Mouse (Mus musculus): ENCODE results near the gene Olfr1168. TPM values are rescaled to one million over a fixed set of nuclear protein-coding genes. Genes with fewer than 3 reads are reported as not detected.
"Not testable (repeated sequence)": the region's sequence is repeated elsewhere in the genome, so short reads cannot be mapped to it uniquely, and the experiment has no call there.

The Olfr1168 gene
- not detected in 2 replicates for polyA plus RNA-seq (2014; fragmentation: Nextera tagmentation; extraction: Ambion mirVana)

DNA sequence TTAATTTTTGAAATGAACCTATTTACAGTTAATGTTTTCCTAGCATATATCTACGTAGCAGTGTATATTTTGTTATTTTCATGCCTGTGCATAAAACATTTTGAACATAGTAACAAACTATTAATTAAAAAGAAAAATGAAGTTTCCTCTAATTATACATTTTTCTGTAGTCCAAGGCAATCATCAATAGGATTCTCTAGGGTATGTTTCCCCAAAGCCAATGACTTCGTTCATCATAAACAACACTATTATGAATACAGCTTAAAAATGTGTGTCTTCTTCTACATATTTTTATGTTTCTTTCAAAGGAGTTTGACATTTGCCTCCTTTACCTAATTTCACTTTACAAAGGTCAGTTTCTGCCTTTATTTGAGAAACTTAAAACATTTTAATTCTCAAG, at the start of gene Olfr1168:
Gene Olfr1168 (plus strand): TSS at position 301 of the 400 bp plus-strand sequence.
- Histone ChIP-seq H3K36me3 (ENCODE audit: control insufficient read depth, insufficient read depth, low read length) (no peaks in the 10 kb centered on the region), H3K27me3 (ENCODE audit: control insufficient read depth, insufficient read depth, low read length) (no peaks in the 10 kb centered on the region), H3K9me3 (ENCODE audit: control insufficient read depth, low read length) (no peaks in the 10 kb centered on the region), H3K4me3 (ENCODE audit: low read depth, low read length) (no peak within 1 kb of the TSS), H3K9ac (replicated peaks; ENCODE audit: low read depth, low read length) (no peak within 1 kb of the TSS), H3K4me2 (ENCODE audit: low read depth, low read length) (no peak within 1 kb of the TSS), H3K27ac (ENCODE audit: low read depth, low read length) (no peak within 1 kb of the TSS), H3K4me1 (ENCODE audit: control insufficient read depth, insufficient read depth, low read length) (no peaks in the 10 kb centered on the region)
- no peak for ATAC-seq (ENCODE audit: low read depth)
- WGBS: 93% methylated on average over 2 of the region's 2 CpGs

- H3K4me1 ChIP-seq (ENCODE audit: control insufficient read depth, insufficient read depth, low read length); H3K4me2 ChIP-seq (ENCODE audit: low read depth, low read length); ATAC-seq (ENCODE audit: low read depth); H3K4me3 ChIP-seq (ENCODE audit: low read depth, low read length); H3K27ac ChIP-seq (ENCODE audit: low read depth, low read length); H3K27me3 ChIP-seq (ENCODE audit: control insufficient read depth, insufficient read depth, low read length); H3K9ac ChIP-seq (replicated peaks; ENCODE audit: low read depth, low read length); H3K9me3 ChIP-seq (ENCODE audit: control insufficient read depth, low read length); H3K36me3 ChIP-seq (ENCODE audit: control insufficient read depth, insufficient read depth, low read length): not testable (repeated sequence)
- 81% methylated on average over 1 of the region's 1 CpGs for WGBS
Observed at GRCm38 (mm10) chr2:88155093-88155492, 26.6 kb upstream of the Olfr1168 start, which contains the start of gene Olfr1167. TSS of gene Olfr1167 (minus strand) at chr2:88155193.

GRCm38 (mm10) chr2:88220784-88221183, 39.1 kb downstream of the Olfr1168 start:
- WGBS: 95% methylated on average over 1 of the region's 1 CpGs

GRCm38 (mm10) chr2:88228234-88228633, 46.6 kb downstream of the Olfr1168 start, which contains the start of gene Olfr1170:
TSS of gene Olfr1170 (minus strand) at chr2:88228334.
- Histone ChIP-seq H3K27me3 (ENCODE audit: control insufficient read depth, insufficient read depth, low read length) (no peaks in the 10 kb centered on the region), H3K4me2 (ENCODE audit: low read depth, low read length) (no peak within 1 kb of the TSS), H3K9ac (replicated peaks; ENCODE audit: low read depth, low read length) (no peak within 1 kb of the TSS), H3K9me3 (ENCODE audit: control insufficient read depth, low read length) (no peaks in the 10 kb centered on the region), H3K36me3 (ENCODE audit: control insufficient read depth, insufficient read depth, low read length) (no peaks in the 10 kb centered on the region), H3K4me1 (ENCODE audit: control insufficient read depth, insufficient read depth, low read length) (no peaks in the 10 kb centered on the region), H3K4me3 (ENCODE audit: low read depth, low read length) (no peak within 1 kb of the TSS), H3K27ac (ENCODE audit: low read depth, low read length) (no peak within 1 kb of the TSS)
- no peak for ATAC-seq (ENCODE audit: low read depth)
- 75% methylated on average over 1 of the region's 1 CpGs for WGBS

More at GRCm38 (mm10) chr2:88220784-88221183, 39.1 kb downstream of the Olfr1168 start:
- no peak overlapping the region for H3K27ac ChIP-seq (ENCODE audit: low read depth, low read length)
- H3K9me3 ChIP-seq (ENCODE audit: control insufficient read depth, low read length): no peaks in the 10 kb centered on the region
- no peak overlapping the region for H3K4me2 ChIP-seq (ENCODE audit: low read depth, low read length)
- no peak overlapping the region for H3K4me3 ChIP-seq (ENCODE audit: low read depth, low read length)
- ATAC-seq (ENCODE audit: low read depth): no peak
- H3K27me3 ChIP-seq (ENCODE audit: control insufficient read depth, insufficient read depth, low read length): no peaks in the 10 kb centered on the region
- no peak overlapping the region for H3K9ac ChIP-seq (replicated peaks; ENCODE audit: low read depth, low read length)
- no peaks in the 10 kb centered on the region for H3K36me3 ChIP-seq (ENCODE audit: control insufficient read depth, insufficient read depth, low read length)
- no peaks in the 10 kb centered on the region for H3K4me1 ChIP-seq (ENCODE audit: control insufficient read depth, insufficient read depth, low read length)

Other genes with a start within 250 kb of the Olfr1168 start
- not detected in 2 replicates for gene Olfr1155, start 236.7 kb upstream of the Olfr1168 start, polyA plus RNA-seq (2014; fragmentation: Nextera tagmentation; extraction: Ambion mirVana)
- not detected in 2 replicates for gene Olfr1156, start 228.8 kb upstream of the Olfr1168 start, polyA plus RNA-seq (2014; fragmentation: Nextera tagmentation; extraction: Ambion mirVana)
- not detected in 2 replicates for gene Olfr1157, start 213.6 kb upstream of the Olfr1168 start, polyA plus RNA-seq (2014; fragmentation: Nextera tagmentation; extraction: Ambion mirVana)
- not detected in 2 replicates for gene Olfr74, start 207.2 kb upstream of the Olfr1168 start, polyA plus RNA-seq (2014; fragmentation: Nextera tagmentation; extraction: Ambion mirVana)
- not detected in 2 replicates for gene Olfr1158, start 191.8 kb upstream of the Olfr1168 start, polyA plus RNA-seq (2014; fragmentation: Nextera tagmentation; extraction: Ambion mirVana)
- not detected in 2 replicates for gene Olfr1160, start 173.6 kb upstream of the Olfr1168 start, polyA plus RNA-seq (2014; fragmentation: Nextera tagmentation; extraction: Ambion mirVana)
- gene Olfr1161, start 159.1 kb upstream of the Olfr1168 start, polyA plus RNA-seq (2014; fragmentation: Nextera tagmentation; extraction: Ambion mirVana): not detected in 2 replicates
- not detected in 2 replicates for gene Olfr73, start 144.2 kb upstream of the Olfr1168 start, polyA plus RNA-seq (2014; fragmentation: Nextera tagmentation; extraction: Ambion mirVana)
- not detected in 2 replicates for gene Olfr1162, start 130.8 kb upstream of the Olfr1168 start, polyA plus RNA-seq (2014; fragmentation: Nextera tagmentation; extraction: Ambion mirVana)
- gene Olfr1163, start 110.0 kb upstream of the Olfr1168 start, polyA plus RNA-seq (2014; fragmentation: Nextera tagmentation; extraction: Ambion mirVana): not detected in 2 replicates
- not detected in 2 replicates for gene Olfr1164, start 87.9 kb upstream of the Olfr1168 start, polyA plus RNA-seq (2014; fragmentation: Nextera tagmentation; extraction: Ambion mirVana)
- gene Olfr1166, start 53.6 kb upstream of the Olfr1168 start, polyA plus RNA-seq (2014; fragmentation: Nextera tagmentation; extraction: Ambion mirVana): not detected in 2 replicates
- not detected in 2 replicates for gene Olfr1167, start 26.7 kb upstream of the Olfr1168 start, polyA plus RNA-seq (2014; fragmentation: Nextera tagmentation; extraction: Ambion mirVana)
- not detected in 2 replicates for gene Olfr1170, start 46.5 kb downstream of the Olfr1168 start, polyA plus RNA-seq (2014; fragmentation: Nextera tagmentation; extraction: Ambion mirVana)
- gene Olfr1173, start 98.0 kb downstream of the Olfr1168 start, polyA plus RNA-seq (2014; fragmentation: Nextera tagmentation; extraction: Ambion mirVana): not detected in 2 replicates
- not detected in 2 replicates for gene Olfr1174-ps, start 133.3 kb downstream of the Olfr1168 start, polyA plus RNA-seq (2014; fragmentation: Nextera tagmentation; extraction: Ambion mirVana)
- not detected in 2 replicates for gene Olfr1175-ps, start 145.3 kb downstream of the Olfr1168 start, polyA plus RNA-seq (2014; fragmentation: Nextera tagmentation; extraction: Ambion mirVana)
- not detected in 2 replicates for gene Olfr1176, start 154.8 kb downstream of the Olfr1168 start, polyA plus RNA-seq (2014; fragmentation: Nextera tagmentation; extraction: Ambion mirVana)
- gene Olfr1177-ps, start 164.6 kb downstream of the Olfr1168 start, polyA plus RNA-seq (2014; fragmentation: Nextera tagmentation; extraction: Ambion mirVana): not detected in 2 replicates
- not detected in 2 replicates for gene Olfr1178, start 205.2 kb downstream of the Olfr1168 start, polyA plus RNA-seq (2014; fragmentation: Nextera tagmentation; extraction: Ambion mirVana)
- not detected in 2 replicates for gene Olfr1179, start 224.6 kb downstream of the Olfr1168 start, polyA plus RNA-seq (2014; fragmentation: Nextera tagmentation; extraction: Ambion mirVana)
- not detected in 2 replicates for gene Olfr1180, start 237.3 kb downstream of the Olfr1168 start, polyA plus RNA-seq (2014; fragmentation: Nextera tagmentation; extraction: Ambion mirVana)
- gene Olfr1181, start 244.3 kb downstream of the Olfr1168 start, polyA plus RNA-seq (2014; fragmentation: Nextera tagmentation; extraction: Ambion mirVana): not detected in 2 replicates